Mouse (Mus musculus): ENCODE measurements around the gene Adam11.

- TF ChIP-seq CTCF (IDR thresholded peaks at IDR 0.05; ENCODE audit: low read depth) (no peak), EP300 (IDR thresholded peaks at IDR 0.05; ENCODE audit: low read depth) (0 out of 2 replicates have a peak, but pooled peaks have one; percentile 34)
These were observed 19.2 kb upstream of the Adam11 start for GRCm38 (mm10) chr11:102742066-102742465.
